Mouse (Mus musculus): ENCODE data around the gene Lima1. TPM values are rescaled to one million over a fixed set of nuclear protein-coding genes. Genes with fewer than 3 reads are reported as not detected.
"Not testable (repeated sequence)": the region's sequence is repeated elsewhere in the genome, so short reads cannot be mapped to it uniquely, and the experiment has no call there.

Lima1 gene
- total and polyA plus RNA-seq, 2 experiments from 2014 or later: 6.4 to 7.8 TPM

GRCm38 (mm10) chr15:99825211-99825610, 50.0 kb downstream of the Lima1 start:
- no peak for ATAC-seq (ENCODE audit: low FRiP score)
- no peak overlapping the region for H3K9ac ChIP-seq (replicated peaks; ENCODE audit: low read length, poor library complexity, severe bottlenecking)
- no peak overlapping the region for H3K4me3 ChIP-seq (ENCODE audit: low read depth, low read length)
- H3K27ac ChIP-seq (ENCODE audit: low read depth, low read length): no peak overlapping the region
- no peaks in the 10 kb centered on the region for H3K36me3 ChIP-seq (ENCODE audit: insufficient read depth, low read length)
- 82% methylated on average over 3 of the region's 3 CpGs for WGBS
- TF ChIP-seq CTCF (IDR thresholded peaks at IDR 0.05): no peak
- H3K27me3 ChIP-seq (ENCODE audit: insufficient read depth, low read length): no peaks in the 10 kb centered on the region
- H3K9me3 ChIP-seq (ENCODE audit: low read length): no peaks in the 10 kb centered on the region
- H3K4me1 ChIP-seq (ENCODE audit: insufficient read depth, low read length): no peaks in the 10 kb centered on the region
- H3K4me2 ChIP-seq (ENCODE audit: low read depth, low read length, poor library complexity, severe bottlenecking): no peak overlapping the region
- no peak for DNase-seq (ENCODE audit: low spot score)

- Histone ChIP-seq H3K4me3 (ENCODE audit: low read depth, low read length) (no peak overlapping the region), H3K9me3 (ENCODE audit: low read length) (no peaks in the 10 kb centered on the region), H3K27ac (ENCODE audit: low read depth, low read length) (no peak overlapping the region), H3K4me2 (ENCODE audit: low read depth, low read length, poor library complexity, severe bottlenecking) (no peak overlapping the region), H3K4me1 (ENCODE audit: insufficient read depth, low read length) (peaks cover 7% of the 10 kb centered on the region; the same call in 1 of the 2 replicates), H3K36me3 (ENCODE audit: insufficient read depth, low read length) (no peaks in the 10 kb centered on the region), H3K27me3 (ENCODE audit: insufficient read depth, low read length) (no peaks in the 10 kb centered on the region), H3K9ac (replicated peaks; ENCODE audit: low read length, poor library complexity, severe bottlenecking) (no peak overlapping the region)
- DNase-seq (ENCODE audit: low spot score): no peak
- no peak for ATAC-seq (ENCODE audit: low FRiP score)
- WGBS: 65% methylated on average over 8 of the region's 8 CpGs
- TF ChIP-seq CTCF (IDR thresholded peaks at IDR 0.05): no peak
Observed at GRCm38 (mm10) chr15:99823322-99823898, 51.8 kb downstream of the Lima1 start.

GRCm38 (mm10) chr15:99822501-99822900, 52.8 kb downstream of the Lima1 start:
- H3K9me3 ChIP-seq (ENCODE audit: low read length); H3K4me1 ChIP-seq (ENCODE audit: insufficient read depth, low read length); H3K27ac ChIP-seq (ENCODE audit: low read depth, low read length); DNase-seq (ENCODE audit: low spot score); H3K9ac ChIP-seq (replicated peaks; ENCODE audit: low read length, poor library complexity, severe bottlenecking); H3K27me3 ChIP-seq (ENCODE audit: insufficient read depth, low read length); H3K36me3 ChIP-seq (ENCODE audit: insufficient read depth, low read length); H3K4me2 ChIP-seq (ENCODE audit: low read depth, low read length, poor library complexity, severe bottlenecking); ATAC-seq (ENCODE audit: low FRiP score); H3K4me3 ChIP-seq (ENCODE audit: low read depth, low read length): not testable (repeated sequence)
- 82% methylated on average over 13 of the region's 13 CpGs for WGBS

- no peaks in the 10 kb centered on the region for H3K36me3 ChIP-seq (ENCODE audit: insufficient read depth, low read length)
- H3K27me3 ChIP-seq (ENCODE audit: insufficient read depth, low read length): no peaks in the 10 kb centered on the region
- H3K27ac ChIP-seq (ENCODE audit: low read depth, low read length): peak overlapping the region; percentile 0; the same call in 1 of the 2 replicates
- H3K4me2 ChIP-seq (ENCODE audit: low read depth, low read length, poor library complexity, severe bottlenecking): peak overlapping the region; percentile 35
- H3K4me1 ChIP-seq (ENCODE audit: insufficient read depth, low read length): peaks cover 8% of the 10 kb centered on the region; the same call in 1 of the 2 replicates
- DNase-seq (ENCODE audit: low spot score) (no peak), ATAC-seq (ENCODE audit: low FRiP score) (no peak)
- H3K4me3 ChIP-seq (ENCODE audit: low read depth, low read length): 0 out of 2 replicates have a peak overlapping the region, but pooled peaks have one; percentile 2
- 67% methylated on average over 14 of the region's 14 CpGs for whole genome bisulfite sequencing
- H3K9me3 ChIP-seq (ENCODE audit: low read length): no peaks in the 10 kb centered on the region
- no peak for TF ChIP-seq CTCF (IDR thresholded peaks at IDR 0.05)
- no peak overlapping the region for H3K9ac ChIP-seq (replicated peaks; ENCODE audit: low read length, poor library complexity, severe bottlenecking)
Observed at GRCm38 (mm10) chr15:99819621-99820279, 55.5 kb downstream of the Lima1 start.

- Histone ChIP-seq H3K27me3 (ENCODE audit: insufficient read depth, low read length) (no peaks in the 10 kb centered on the region), H3K4me1 (ENCODE audit: insufficient read depth, low read length) (peaks cover 8% of the 10 kb centered on the region; the same call in 1 of the 2 replicates), H3K4me2 (ENCODE audit: low read depth, low read length, poor library complexity, severe bottlenecking) (peak overlapping the region; percentile 35), H3K36me3 (ENCODE audit: insufficient read depth, low read length) (no peaks in the 10 kb centered on the region), H3K27ac (ENCODE audit: low read depth, low read length) (peak overlapping the region; percentile 65), H3K9ac (replicated peaks; ENCODE audit: low read length, poor library complexity, severe bottlenecking) (0 out of 2 replicates have a peak overlapping the region, but pooled peaks have one; percentile 29), H3K9me3 (ENCODE audit: low read length) (no peaks in the 10 kb centered on the region), H3K4me3 (ENCODE audit: low read depth, low read length) (peak overlapping the region; percentile 13; the same call in 1 of the 2 replicates)
- 28% methylated on average over 6 of the region's 6 CpGs for WGBS
- no peak for DNase-seq (ENCODE audit: low spot score)
- no peak for ATAC-seq (ENCODE audit: low FRiP score)
- no peak for TF ChIP-seq CTCF (IDR thresholded peaks at IDR 0.05)
Observed at GRCm38 (mm10) chr15:99819109-99819440, 56.2 kb downstream of the Lima1 start.

All from midbrain, postnatal 0 days (tissue).